Mouse (Mus musculus) stomach, postnatal 0 days (tissue): ENCODE results near the gene Ezh1.

Experiments
- CTCF ChIP-seq: IDR thresholded peaks from 2 replicates; pipeline ENCODE4 v1.5.1; 2016; ENCODE audit warnings: antibody characterized with exemption, low read depth, mild to moderate bottlenecking, moderate library complexity
- EP300 ChIP-seq: optimal IDR thresholded peaks from 2 replicates; pipeline ENCODE3; 2016; ENCODE audit warnings: antibody characterized with exemption

GRCm38 (mm10) chr11:101163476-101164350 lies 62.5 kb downstream of the Ezh1 start:
- TF ChIP-seq CTCF, result no peak
- no peak for TF ChIP-seq EP300
